Mouse (Mus musculus) megakaryocyte-erythroid progenitor cell, adult 5-6 weeks (primary cell): ENCODE results near the gene Olfr1441. TPM values are rescaled to one million over a fixed set of nuclear protein-coding genes. Genes with fewer than 3 reads are reported as not detected.

Source experiments
- ATAC-seq: replicated peaks from 2 replicates; pipeline ENCODE4 v1.8.0; 2016; ENCODE audit warnings: mild to moderate bottlenecking, inconsistent platforms; ENCODE audit not compliant: severe bottlenecking, poor library complexity, low FRiP score, low TSS enrichment
- total RNA-seq, 2 experiments: library from RNA; stranded (forward) in 1 of 2; stranded (reverse) in 1 of 2; fragments of 200-1000, 215-1000 nt in 1 of 2; fragments of >200 nt in 1 of 2; fragmentation: Nextera tagmentation in 1 of 2; gene quantifications; 2 replicates each; pipeline ENCODE4 v1.2.3; 2014 to 2017

Olfr1441 gene
- total RNA-seq (2014; fragmentation: Nextera tagmentation) (not detected in 2 replicates), total RNA-seq (2017) (not detected in 2 replicates)

DNA sequence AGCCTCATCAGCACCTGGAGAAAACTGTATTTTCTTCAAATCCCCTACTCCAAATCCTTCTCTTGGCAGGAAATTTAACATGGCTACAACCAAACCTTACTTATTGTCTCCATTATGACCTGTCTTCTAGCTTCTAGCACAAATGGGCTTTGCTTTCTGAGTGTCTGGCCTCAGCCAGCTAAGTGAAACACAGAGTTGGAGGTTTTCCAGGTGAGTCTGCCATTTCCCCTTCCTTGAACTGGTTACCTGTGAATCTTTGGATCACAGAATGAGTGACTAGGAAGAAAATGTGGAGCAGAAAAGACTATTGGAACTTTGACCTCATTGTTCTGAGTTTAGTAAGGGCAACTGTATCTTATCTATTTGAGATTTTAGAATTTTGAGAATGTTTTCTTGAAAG is at the start of gene Olfr1441:
Gene Olfr1441, plus strand, starts transcription at position 73 of the 400 bp plus-strand sequence.
- no peak for ATAC-seq

DNA sequence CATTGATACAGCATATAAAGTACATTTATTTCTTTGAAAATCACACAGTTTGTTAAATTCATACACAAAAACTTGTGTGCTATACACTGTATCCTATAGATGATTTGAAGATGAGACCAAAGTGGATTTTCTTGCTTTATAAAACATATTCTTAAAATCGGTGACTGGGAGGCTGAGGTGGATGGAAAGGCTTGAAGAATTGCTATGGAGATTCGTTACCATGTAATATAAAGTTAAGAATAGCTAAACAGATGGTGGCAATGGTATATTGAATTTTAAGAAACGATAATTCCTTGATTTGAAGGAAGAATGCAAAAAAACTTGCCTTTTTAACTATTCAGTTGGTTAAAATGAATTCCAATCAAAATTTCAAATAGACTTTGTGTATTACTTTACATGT is 44.2 kb upstream of the Olfr1441 start:
- ATAC-seq, result no peak

DNA sequence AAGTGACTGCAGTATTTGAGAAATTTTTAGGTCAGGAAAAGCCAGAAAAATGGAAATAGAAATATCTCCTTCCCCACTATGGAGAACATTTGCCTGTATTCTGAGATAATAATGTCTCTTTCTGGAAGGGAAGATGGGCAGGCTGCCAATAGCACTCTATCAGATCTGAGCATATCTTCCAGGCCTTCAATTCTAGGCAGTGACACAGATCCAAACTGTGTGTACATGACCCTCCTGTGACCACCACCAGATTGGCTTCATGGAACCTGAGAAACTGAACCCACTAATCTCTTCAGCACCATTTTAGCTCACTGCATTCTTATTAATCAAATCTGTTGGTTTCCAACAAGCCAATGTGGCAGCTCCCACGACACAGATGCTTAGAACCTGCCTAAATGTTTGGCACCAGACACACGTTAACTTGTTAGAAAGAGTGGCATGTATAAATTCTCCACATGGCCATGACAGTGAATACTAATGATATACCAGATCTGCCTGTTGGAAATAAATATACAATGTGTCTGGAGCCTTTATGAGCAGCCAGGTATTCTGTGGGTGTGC is 42.7 kb upstream of the Olfr1441 start:
- no peak for ATAC-seq

DNA sequence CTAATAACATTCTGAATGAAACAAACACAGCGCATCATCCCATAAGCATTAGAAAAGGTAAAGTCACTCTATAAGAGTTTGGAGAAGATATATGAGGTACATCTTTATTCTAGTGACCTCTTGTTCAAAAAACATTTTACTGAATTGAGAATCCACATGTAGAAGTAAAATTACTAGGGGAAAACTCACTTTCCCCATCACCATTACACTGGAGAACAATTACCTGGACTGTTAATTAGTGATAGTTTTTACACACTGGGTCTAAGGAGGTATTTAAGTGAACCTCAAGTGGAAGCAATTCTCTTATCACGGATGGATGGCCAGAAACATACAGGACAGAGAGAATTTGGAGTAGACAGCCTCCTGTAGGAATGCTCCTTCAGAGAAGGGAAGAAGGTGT is 30.3 kb upstream of the Olfr1441 start, which contains the start of gene Olfr1440:
Gene Olfr1440, plus strand, starts transcription at position 301 of the 400 bp plus-strand sequence.
- ATAC-seq, result no peak

DNA sequence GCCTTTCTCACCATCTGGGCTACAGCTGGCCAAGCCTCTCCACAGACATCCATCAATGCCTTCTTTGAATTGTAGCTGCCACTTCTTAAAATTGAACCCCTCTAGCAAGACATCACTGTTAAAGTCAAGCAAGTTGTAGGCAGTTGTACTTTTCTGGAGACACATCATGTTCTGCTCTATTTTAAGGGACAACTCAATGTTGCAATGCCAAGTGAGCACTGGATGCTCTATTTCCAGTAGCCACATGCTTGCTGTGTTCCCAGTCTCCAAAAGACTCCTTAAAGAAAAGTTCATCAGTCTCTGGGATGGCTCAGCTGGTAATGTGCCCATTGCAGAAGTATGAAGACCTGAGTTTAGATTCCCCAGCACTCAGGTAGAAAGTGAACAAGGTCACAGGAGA is 3.5 kb upstream of the Olfr1441 start:
- ATAC-seq, result no peak

DNA sequence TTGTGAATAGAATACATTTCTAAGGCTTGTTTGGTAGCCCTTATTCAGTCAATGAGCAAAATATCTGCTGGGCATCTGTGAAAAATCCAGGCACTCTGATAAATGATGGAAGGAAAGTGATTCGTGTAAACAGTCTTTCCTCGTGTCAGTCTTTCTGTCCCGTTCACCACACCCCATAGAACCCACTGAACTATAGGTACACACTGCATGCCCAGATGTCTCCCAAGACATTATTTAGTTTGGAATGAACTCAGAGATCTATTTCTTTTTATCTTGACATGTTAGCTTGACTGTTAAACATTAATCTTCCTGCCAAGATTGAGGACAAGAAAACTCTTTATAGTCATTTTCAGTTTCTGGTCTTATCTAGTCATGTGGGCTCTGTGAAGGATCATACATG is 1.1 kb downstream of the Olfr1441 start:
- no peak for ATAC-seq

DNA sequence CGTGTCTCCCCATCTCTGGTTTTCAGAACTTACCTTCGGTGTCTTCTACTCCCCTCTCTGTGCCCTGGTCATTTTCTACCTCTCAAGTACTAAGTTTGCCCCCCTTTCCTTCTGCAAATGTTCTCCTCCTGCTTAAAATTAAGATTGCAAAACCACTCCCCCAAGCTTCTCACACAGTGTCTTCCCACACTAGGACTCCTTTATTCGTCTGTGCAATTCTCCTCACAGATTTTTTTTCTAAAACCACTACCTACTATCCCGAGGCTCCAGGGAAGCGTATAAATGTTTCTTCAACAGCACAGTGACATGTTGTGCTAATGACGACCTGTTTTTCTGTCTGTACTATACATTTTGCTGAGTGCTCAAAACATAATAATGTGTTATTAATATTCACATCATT is 3.3 kb downstream of the Olfr1441 start:
- ATAC-seq, result no peak

DNA sequence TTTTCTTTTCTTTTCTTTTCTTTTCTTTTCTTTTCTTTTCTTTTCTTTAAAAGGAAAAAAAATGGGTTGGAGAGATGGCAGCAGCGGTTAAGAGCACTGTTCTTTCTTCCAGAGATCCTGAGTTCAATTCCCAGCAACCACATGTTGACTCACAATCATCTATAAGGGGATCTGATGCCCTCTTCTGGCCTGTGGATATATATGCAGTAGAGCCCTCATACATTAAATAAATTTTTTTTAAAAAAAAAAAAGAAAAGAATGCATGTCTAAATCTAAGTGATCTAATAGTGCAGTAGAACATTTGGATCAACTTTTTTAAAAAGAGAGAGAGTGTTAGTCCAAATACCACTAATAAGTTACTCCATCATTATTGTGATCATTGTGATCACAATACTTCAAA is 4.4 kb downstream of the Olfr1441 start:
- no peak for ATAC-seq

DNA sequence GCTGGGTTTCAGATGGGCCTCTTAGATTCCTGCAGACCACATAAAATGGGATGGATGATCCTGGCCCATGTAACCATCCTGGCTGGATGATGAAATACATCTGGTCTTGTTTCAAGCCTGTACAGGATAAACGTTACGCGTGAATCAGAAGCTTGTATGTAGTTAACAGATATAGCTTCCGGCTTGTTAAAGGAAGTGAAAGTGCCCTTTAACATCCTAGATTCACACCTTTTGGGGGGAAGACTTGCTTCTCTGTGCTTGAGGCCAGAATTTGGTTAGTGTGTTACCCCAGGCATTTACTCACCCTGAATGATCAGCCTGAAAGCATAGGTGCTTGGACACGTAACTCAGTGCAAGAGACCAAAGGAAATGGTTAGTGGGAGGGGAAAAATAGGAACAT is 9.9 kb downstream of the Olfr1441 start:
- no peak for ATAC-seq

DNA sequence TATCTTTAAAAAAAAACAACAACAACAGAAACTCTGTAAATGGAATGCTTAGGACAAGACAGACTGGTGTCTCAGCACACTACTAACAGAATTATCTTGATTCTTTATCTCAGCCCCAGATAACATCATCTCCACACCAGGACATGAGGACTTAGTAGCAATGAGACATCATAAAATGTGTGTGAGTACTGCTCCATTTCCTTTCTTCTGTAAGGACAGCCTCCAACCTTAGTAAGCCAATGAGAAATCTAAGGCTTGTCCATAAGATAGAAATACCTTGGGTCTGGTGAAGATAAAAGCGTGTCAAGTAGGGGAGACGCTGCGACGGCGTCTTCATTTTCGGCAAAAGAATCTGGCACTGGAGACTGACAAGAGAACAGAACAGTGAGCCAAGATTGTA is 10.4 kb downstream of the Olfr1441 start, which contains the start of gene Pfpl:
Gene Pfpl, plus strand, starts transcription at position 301 of the 400 bp plus-strand sequence.
- ATAC-seq, result no peak

DNA sequence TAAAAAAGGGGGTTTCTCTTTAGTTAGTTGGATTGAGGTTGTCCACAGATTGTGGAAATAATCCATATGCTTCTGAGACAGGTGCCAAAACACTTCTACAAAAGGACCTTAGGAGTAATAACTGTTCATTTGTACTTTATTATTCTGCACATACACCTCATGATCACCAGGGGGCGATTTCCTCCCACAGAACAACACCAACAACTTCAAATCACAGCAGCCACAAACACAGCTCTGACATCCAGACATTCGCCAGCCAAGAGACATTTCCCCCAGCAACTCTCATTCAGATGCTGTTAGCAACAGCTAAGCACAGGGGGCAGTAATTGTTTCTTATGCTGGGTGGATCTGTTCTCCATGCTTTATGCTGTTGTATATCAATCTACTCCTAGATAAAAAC is 15.8 kb downstream of the Olfr1441 start:
- 0 out of 2 replicates have a peak, but pooled peaks have one; percentile 44 for ATAC-seq

DNA sequence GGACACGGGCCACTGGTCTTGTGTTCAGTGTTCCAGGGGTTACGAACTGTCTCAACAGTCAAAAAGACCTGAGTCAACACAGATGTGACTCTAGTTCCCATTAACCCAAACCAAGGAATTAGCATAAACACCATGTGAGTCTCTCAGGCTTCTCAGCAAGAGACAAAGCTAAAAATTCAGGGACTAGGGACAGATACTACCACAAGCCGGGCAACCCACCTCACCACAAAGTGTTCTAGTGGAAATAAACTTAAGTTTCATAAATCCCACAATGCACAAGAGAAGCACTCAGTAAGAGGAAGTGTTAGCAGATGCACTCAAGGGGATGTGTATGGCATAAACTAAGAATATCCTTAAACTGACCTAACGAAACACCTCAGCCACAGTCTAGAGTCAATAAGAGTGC is 17.8 kb downstream of the Olfr1441 start:
- no peak for ATAC-seq

DNA sequence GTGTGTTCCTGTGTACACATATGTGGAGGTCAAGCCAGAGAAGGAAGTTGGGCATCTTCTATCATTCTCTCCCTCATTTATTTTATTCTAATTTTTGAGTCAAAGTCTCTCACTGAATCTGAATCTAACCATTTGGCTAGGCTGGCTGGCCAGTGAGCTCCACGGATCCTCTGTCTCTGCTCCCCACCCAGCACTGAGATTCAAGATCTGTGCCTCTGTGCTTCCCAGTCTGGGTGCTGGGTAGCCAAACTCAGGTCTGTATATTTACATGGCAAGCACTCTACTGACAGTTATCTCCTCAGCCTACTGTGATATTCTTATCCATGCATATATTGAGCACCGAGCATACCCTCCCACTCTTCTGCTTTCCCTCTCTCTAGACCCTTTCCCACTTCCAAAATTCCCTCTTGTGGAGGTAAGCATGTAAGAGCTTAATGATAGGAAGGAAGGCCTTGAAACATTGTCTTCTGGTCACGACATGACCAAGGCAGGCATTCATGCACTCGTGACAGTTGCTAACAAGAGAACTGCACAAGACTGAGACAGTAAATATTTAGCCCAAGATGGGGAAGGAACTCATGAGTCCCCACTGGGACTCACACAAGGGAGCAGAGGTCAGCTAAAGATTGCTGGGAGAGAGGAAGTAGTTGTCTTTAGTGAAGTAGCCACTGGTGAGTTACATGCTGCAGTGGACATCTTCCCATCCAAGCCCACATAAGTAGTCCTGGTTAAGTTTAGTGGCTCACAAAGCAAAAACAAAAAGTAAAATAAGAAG is 18.7 kb downstream of the Olfr1441 start:
- ATAC-seq, result no peak

DNA sequence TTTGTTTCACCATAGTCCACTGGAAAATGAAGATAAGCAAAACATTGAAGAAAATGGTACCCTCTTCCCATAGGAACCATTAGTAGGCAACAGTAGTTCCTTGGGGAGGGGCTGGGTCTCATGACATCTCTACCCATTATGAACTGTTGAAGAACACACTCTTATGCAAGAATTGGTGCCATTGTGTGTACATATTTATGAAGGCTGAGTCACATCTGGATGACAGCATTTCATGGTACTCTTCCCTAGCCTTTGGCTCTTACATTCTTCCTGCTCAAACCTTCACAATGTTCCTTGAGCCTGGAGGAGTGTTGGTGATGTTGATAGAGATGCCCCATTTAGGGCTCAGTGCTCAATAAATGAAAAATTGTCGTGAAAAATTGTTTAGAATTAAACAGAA is 22.3 kb downstream of the Olfr1441 start:
- ATAC-seq, result no peak

DNA sequence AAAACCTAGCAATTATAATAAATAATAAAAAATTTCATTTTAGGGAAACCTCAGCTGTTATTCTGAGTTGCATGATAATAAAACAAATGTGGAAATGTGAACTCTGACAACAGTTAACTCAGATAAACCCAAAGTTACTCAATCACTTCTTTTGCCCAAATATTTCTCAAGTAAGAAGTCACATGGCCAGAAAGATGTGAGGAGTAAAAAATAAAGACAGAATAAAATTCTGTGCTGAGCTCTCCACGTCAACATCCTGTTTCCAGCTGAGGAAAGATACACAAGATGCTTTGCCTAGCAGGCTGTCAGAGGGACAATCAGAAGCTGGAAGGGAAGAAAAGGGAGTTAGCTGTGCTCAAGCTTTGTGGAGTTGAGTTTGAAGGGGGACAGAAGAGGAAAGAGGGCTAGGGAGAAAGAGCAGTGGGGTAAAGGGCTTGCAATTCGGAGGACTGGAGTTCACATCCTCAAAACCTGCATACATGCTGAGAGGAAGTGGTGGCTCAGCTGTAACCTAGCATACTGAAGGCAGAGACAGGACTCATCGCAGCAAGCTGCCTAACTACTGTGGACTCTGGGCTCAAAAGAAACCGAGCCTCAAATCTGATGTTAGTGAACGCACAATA is 23.0 kb downstream of the Olfr1441 start:
- ATAC-seq, result no peak

DNA sequence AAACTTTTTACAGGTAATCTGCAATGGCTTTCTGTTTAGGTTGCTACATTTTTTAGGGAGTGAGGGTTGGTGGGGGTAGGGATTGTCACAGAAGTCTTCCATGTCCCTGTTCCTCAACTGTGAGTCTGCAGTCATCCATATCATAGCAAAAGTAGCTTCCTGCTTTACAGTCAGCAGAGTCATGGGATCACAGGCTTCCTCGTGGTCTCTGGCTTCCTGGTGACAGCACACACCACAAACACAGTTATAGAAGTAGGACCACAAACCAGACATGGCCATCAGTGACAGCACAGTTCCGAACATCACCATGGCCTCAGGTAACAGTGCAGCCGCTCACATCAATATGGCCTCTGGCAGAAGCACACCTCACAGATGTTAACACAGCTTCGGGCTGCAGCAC is 25.3 kb downstream of the Olfr1441 start:
- ATAC-seq, result no peak

DNA sequence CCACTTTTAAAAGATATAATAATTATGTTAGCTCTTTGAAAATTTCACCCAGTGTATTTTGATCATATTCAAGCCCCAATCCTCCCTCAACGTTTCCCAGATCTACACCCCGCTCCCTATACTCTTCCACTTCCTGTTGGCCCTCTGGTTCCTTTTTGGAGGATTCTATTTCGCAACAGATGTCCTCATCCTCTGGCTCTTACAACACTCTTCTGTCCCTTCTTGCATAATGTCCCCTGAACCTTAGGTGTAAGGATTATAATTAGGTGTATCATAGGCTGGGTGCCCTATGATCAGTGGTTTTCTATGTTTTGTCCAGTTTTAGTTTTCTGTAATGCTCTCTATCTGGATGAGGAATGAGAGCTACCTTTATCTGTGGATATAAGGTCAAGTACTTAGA is 27.8 kb downstream of the Olfr1441 start:
- ATAC-seq, result no peak

DNA sequence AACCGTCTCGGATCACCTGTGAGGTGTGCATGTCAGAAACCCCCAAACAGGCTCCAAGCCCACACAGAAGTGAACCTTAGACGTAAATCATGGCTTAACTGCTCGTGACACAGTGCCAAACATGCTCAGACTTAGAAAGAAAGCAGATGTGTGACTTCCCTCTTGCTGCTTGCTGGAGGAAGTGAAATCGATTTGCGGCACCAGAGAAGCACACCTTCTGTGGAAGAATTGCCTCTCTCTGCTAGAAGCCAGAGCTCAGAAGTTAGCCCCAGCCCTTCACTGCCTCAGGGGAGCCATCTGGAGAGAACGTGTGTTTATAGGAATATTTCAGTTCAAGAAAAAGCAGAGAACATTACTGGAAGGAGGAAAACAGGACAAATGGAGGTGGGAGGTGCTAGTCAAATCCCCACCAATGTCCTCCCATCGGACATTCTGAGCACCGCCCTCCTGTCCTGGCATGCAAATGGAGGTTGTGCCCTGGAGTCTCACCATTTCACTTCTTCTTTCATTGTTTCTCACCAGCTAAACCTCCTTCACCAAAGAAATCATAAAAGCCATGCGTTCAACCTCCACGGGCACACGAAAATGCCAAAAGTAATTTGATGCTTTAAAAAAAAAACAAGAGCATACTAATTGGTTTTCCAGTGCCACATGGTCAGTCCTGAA is 40.3 kb downstream of the Olfr1441 start:
- ATAC-seq, result 0 out of 2 replicates have a peak, but pooled peaks have one; percentile 22

DNA sequence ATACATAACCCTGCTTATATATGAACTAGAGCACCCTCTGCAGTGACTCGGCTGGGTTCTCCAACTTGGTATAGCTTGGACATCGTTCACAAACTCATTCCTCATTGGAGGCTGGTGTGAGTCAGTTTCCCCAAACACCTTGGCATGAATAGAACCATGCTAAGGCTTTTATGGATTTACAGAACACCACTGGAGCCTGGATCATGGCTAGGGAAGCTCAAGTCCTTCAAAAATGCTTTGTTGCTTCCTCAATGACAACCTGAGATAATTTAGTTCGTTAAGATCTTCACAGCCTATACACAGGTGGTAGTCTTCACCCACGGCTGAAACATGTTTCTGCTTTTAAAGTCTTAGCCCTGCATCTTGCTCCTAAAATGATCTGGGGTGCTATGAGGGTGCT is 42.3 kb downstream of the Olfr1441 start:
- ATAC-seq, result no peak
